Mouse (Mus musculus) heart, embryonic 13.5 days (tissue): ENCODE results near the gene Pdx1. TPM values are rescaled to one million over a fixed set of nuclear protein-coding genes. Genes with fewer than 3 reads are reported as not detected.
A peak's percentile ranks its signal among the peaks of the same experiment; 100 is the strongest.

Source experiments
- ATAC-seq: fragments of 200-750 bp; cut with Nextera tagmentation; 2 replicates; pipeline ENCODE4 v1.8.0; 2017; ENCODE audit warnings: moderate TSS enrichment; ENCODE audit not compliant: insufficient number of reproducible peaks, low FRiP score, low TSS enrichment; ENCODE audit errors: extremely low read depth
- H3K27ac ChIP-seq: fragments of 300-500 bp; sonication (generic); replicated peaks from 2 replicates; pipeline ENCODE4 v1.5.1; 2015; ENCODE audit warnings: moderate library complexity, mild to moderate bottlenecking, inconsistent platforms
- H3K27me3 ChIP-seq: fragments of 300-500 bp; sonication (generic); replicated peaks from 2 replicates; pipeline ENCODE4 v1.6.1; 2015; ENCODE audit warnings: mild to moderate bottlenecking, inconsistent platforms
- H3K36me3 ChIP-seq: fragments of 300-500 bp; sonication (generic); 2 replicates; pipeline ENCODE4 v1.6.1; 2015; ENCODE audit warnings: mild to moderate bottlenecking, inconsistent platforms
- H3K4me1 ChIP-seq: fragments of 300-500 bp; sonication (generic); 2 replicates; pipeline ENCODE4 v1.6.1; 2015; ENCODE audit warnings: inconsistent platforms
- H3K4me2 ChIP-seq: fragments of 300-500 bp; sonication (generic); 2 replicates; pipeline ENCODE4 v1.6.1; 2015; ENCODE audit warnings: inconsistent platforms, mild to moderate bottlenecking, moderate library complexity
- H3K4me3 ChIP-seq: fragments of 300-500 bp; sonication (generic); 2 replicates; pipeline ENCODE4 v1.5.1; 2015; ENCODE audit warnings: moderate library complexity, mild to moderate bottlenecking, inconsistent platforms
- H3K9ac ChIP-seq: fragments of 300-500 bp; sonication (generic); 2 replicates; pipeline ENCODE4 v1.6.1; 2015; ENCODE audit warnings: inconsistent platforms, mild to moderate bottlenecking, moderate library complexity
- H3K9me3 ChIP-seq: fragments of 300-500 bp; sonication (generic); 2 replicates; pipeline ENCODE4 v1.6.1; 2016; ENCODE audit warnings: inconsistent platforms
- WGBS: fragments of 180-500 bp; shearing (Covaris S2); methylation state at CpG from one replicate; pipeline ENCODE4 v1.1.7; 2015; ENCODE audit warnings: mixed read lengths; 5-methylcytosine and 5-hydroxymethylcytosine counted together
- microRNA-seq: library from miRNA; unstranded; fragments of <30 nt; microRNA quantifications from one replicate; pipeline ENCODE4, GENCODE M21; 2016
- polyA plus RNA-seq: library from polyadenylated mRNA; unstranded; fragments of >200 nt; fragmentation: Nextera tagmentation; extraction: Ambion mirVana; gene quantifications from 2 replicates; pipeline ENCODE4 v1.2.1, GENCODE M21; 2015

Pdx1 gene
- polyA plus RNA-seq, 1 experiment from 2014 or later, result not detected

DNA sequence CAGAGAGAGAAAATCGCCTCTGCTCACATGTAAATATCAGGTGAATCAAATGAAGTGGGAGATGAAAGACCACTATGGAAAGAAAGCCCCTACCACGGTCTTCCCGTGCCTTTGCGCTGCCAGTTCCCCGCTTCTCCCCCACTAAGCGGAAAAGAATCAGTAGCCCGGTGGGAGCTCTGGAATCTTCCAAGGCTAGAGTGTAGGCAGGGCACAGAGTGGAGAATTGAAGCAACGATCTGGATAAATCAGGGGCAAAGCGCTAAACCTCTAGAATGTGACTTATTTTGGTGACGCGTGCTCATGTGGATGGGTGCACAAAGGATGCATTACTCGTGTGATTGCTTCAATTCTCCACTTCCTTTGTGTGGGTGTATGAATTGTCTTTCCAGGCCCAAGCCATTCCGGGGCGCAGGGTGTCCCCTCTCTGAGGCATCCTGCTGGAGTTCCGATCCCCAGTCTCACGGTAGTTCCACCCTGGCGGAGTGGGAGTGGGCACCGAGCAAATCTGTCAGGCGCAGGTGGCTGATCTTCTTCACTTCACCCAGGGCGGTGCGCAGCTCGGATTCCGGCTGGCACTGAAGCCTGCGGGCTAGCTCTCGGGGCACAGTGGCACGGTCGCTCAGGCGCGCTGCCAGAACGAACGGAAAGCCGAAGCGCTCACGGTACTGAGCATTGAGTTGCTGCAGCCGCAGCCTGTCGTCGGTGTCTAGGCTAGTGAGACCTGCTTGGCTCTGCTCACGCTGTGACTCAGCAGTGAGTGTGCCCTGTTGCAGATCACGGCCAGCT lies 45.1 kb downstream of the Pdx1 start:
- Histone ChIP-seq H3K9me3 (no peaks in the 10 kb centered on the region), H3K4me2 (peak overlapping the region; percentile 46), H3K9ac (no peak overlapping the region), H3K27ac (no peak overlapping the region), H3K36me3 (no peaks in the 10 kb centered on the region), H3K27me3 (peaks cover 98% of the 10 kb centered on the region), H3K4me1 (peaks cover 12% of the 10 kb centered on the region), H3K4me3 (peak overlapping the region; percentile 34)
- 1% methylated on average over 39 of the region's 39 CpGs for WGBS
- ATAC-seq, result no peak

DNA sequence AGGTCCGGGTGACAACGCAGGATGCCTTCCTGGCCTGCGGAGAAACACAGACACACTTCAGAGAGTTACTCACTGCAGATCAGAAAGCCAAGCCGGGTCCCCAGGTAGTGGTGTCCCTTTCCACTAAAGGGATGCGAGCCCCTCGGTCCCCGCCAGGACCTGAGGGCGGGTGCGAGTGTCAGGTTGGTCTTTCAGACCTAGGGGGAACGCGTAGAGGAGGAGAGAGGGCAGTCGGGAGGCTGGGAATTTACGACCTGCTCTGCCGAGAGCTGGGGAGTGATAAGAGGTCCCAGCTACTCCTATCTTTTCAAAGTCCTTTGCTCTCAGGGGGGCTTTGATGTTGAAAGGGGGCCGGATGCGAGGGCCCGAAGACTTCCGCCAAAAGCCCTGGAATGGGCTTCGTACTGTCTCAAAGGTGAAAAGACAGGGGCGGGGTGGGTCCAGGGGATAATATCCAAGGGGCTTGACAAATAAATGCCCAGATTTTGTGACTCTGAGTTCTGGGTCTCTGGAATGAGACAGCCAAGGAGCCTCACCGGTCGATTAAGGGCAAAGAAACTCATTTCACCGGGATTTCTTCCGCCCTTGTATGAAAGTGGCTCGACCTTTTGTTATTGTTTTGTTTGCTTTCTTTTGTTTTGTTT lies 45.8 kb downstream of the Pdx1 start:
- no peak for ATAC-seq
- Histone ChIP-seq H3K4me2 (peak overlapping the region; percentile 46), H3K4me1 (peaks cover 12% of the 10 kb centered on the region), H3K27ac (no peak overlapping the region), H3K9ac (no peak overlapping the region), H3K36me3 (no peaks in the 10 kb centered on the region), H3K27me3 (peaks cover 98% of the 10 kb centered on the region), H3K4me3 (peak overlapping the region; percentile 34), H3K9me3 (no peaks in the 10 kb centered on the region)
- WGBS, result 1% methylated on average over 25 of the region's 25 CpGs

DNA sequence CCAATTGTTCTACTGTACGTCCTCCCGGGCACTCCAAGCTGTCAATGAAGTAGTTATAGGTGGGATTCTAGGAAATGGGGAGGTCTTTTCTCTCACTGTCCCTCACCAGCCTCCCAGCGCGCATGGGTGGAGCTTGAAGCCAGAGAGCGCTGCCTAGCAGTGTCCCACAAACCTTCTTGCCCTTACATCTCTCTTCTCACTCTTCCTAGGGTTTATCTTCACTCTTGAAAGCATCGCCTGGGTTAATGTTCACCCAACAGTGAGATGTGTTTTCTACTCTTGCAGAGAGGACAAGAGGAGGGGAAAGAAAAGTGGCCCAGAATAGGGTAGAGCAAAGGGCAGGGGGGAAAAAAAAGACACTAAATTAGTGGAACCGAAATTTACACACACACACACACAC lies 47.6 kb downstream of the Pdx1 start:
- no peak overlapping the region for H3K9ac ChIP-seq
- WGBS, result 3% methylated on average over 7 of the region's 7 CpGs
- no peak overlapping the region for H3K4me2 ChIP-seq
- no peak for ATAC-seq
- H3K4me3 ChIP-seq, result no peak overlapping the region
- no peaks in the 10 kb centered on the region for H3K36me3 ChIP-seq
- no peaks in the 10 kb centered on the region for H3K9me3 ChIP-seq
- peaks cover 98% of the 10 kb centered on the region for H3K27me3 ChIP-seq
- no peak overlapping the region for H3K27ac ChIP-seq
- peaks cover 12% of the 10 kb centered on the region for H3K4me1 ChIP-seq

DNA sequence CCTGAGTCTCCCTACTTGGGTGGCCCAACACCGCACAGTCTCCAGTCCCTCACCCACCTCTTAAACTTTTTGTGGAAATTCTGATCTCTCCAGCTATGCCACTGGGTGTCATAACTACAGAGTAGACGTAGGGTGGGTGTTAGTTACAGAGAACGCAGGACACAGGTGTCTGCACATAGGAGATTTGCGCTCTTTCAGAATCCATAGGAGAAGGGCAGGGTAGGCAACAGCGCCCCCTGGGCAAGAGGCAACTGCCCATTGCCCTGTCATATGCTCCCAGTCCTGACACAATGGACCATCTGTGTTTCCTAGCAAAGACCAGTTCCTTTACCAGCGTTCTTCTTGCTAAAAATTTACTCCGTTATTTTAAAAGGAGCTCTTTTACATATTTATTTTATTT lies 48.2 kb downstream of the Pdx1 start:
- Histone ChIP-seq H3K4me1 (peaks cover 12% of the 10 kb centered on the region), H3K36me3 (no peaks in the 10 kb centered on the region), H3K9me3 (no peaks in the 10 kb centered on the region), H3K27ac (no peak overlapping the region), H3K9ac (no peak overlapping the region), H3K27me3 (peaks cover 98% of the 10 kb centered on the region), H3K4me3 (no peak overlapping the region), H3K4me2 (no peak overlapping the region)
- ATAC-seq, result no peak
- WGBS, result 27% methylated on average over 7 of the region's 7 CpGs

DNA sequence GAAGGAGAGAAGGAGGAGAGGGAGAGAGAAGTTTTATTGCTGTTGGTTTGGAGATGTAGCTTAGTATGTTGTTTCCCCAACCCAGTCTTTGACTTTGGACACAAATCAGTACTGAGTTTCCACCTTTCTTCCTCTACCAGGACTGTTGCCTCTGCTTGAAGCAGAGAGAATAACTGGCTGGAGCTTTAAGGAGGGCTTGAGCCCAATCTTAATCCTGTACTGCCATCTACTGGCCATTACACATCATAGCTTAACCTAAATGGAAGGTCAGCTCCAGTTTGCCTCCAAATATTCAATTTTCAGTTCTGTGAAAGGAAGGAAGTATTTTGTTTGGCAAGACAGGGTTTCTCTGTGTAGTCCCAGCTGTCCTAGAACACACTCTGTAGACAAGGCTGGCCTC lies 49.9 kb downstream of the Pdx1 start:
- Histone ChIP-seq H3K27ac (no peak overlapping the region), H3K4me3 (no peak overlapping the region), H3K4me1 (peaks cover 11% of the 10 kb centered on the region), H3K27me3 (peaks cover 85% of the 10 kb centered on the region), H3K36me3 (no peaks in the 10 kb centered on the region), H3K9ac (no peak overlapping the region), H3K9me3 (no peaks in the 10 kb centered on the region), H3K4me2 (no peak overlapping the region)
- no peak for ATAC-seq

DNA sequence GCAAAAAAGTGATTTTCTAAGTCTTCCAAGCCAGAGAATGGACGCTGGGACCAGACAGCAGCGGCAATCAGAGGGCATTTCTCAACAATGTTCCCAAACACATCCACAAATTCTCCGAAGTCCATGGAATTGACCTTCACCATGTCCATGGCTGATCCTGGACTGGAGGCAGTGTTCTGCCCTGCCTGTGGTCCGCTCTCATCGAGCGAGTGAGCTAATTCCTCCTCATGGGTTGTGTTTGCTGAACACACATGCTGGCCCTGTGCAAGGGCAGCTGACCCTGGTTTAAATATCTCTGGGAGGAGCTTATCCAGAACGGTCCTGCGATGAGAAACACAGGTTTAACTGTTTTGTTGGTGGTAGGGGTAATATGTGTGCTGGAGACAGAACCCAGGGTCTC lies 52.4 kb downstream of the Pdx1 start, which contains the start of gene Urad:
TSS of gene Urad (minus strand) at position 258 of the 400 bp plus-strand sequence.
- Histone ChIP-seq H3K27ac (no peak within 1 kb of the TSS), H3K4me1 (no peaks in the 10 kb centered on the region), H3K4me2 (no peak within 1 kb of the TSS), H3K36me3 (no peaks in the 10 kb centered on the region), H3K9me3 (no peaks in the 10 kb centered on the region), H3K4me3 (no peak within 1 kb of the TSS), H3K27me3 (peaks cover 64% of the 10 kb centered on the region), H3K9ac (no peak within 1 kb of the TSS)
- WGBS, result 68% methylated on average over 8 of the region's 8 CpGs
- ATAC-seq, result no peak

DNA sequence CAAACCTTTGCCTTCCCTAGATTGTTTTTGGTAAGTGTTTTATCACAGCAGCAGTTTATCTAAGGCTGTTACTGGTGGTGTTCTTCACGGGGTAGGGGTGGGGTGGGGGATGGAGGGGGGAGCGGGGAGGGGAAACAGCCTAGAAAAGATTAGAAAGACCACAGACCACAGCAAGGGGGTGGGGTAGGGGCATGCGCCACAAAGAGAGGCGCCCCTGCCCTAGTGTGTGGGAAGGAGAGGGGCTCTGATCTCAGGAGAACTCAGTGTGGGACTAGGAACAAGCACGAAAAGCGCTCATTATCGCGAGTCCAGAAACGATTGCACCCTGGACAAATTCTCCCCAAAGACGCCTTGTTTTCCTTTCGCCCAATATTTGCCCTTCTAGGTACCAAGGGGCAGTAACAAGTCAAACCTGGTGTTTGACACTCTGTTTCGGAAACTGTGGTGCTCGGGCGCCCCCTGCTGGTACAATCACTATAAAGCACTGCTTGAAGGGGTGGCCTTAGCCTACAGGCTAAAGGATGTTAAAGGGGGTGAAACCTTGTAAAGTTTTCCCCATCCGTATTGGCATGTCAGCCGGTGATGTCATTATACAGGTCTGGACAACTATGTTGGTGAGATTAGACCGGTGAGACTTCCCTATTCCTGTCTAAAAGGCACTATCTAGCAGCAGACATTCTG lies 53.6 kb downstream of the Pdx1 start:
- ATAC-seq, result no peak; the same call in 1 of the 2 replicates
- WGBS, result 10% methylated on average over 17 of the region's 17 CpGs
- peaks cover 52% of the 10 kb centered on the region for H3K27me3 ChIP-seq
- H3K4me1 ChIP-seq, result no peaks in the 10 kb centered on the region
- H3K4me3 ChIP-seq, result no peak overlapping the region
- 0 out of 2 replicates have a peak, but pooled peaks cover 7% of the 10 kb centered on the region for H3K9me3 ChIP-seq
- H3K27ac ChIP-seq, result no peak overlapping the region
- no peak overlapping the region for H3K9ac ChIP-seq
- H3K36me3 ChIP-seq, result no peaks in the 10 kb centered on the region
- no peak overlapping the region for H3K4me2 ChIP-seq

Small RNA genes lying within 50 kb of the gene (microRNA-seq; reads per million reads assigned to microRNA genes)
- not detected for gene Mir7k

Other genes with a start within 250 kb of the Pdx1 start
- 10.3 and 10.8 TPM in 2 replicates for gene Lnx2, start 193.4 kb upstream of the Pdx1 start, polyA plus RNA-seq
- gene Polr1d, start 192.9 kb upstream of the Pdx1 start, polyA plus RNA-seq, result 90.1 and 98.2 TPM in 2 replicates
- gene Gsx1, start 81.3 kb upstream of the Pdx1 start, polyA plus RNA-seq, result not detected in 2 replicates
- gene Cdx2, start 37.3 kb downstream of the Pdx1 start, polyA plus RNA-seq, result not detected in 2 replicates
- gene Urad, start 52.5 kb downstream of the Pdx1 start, polyA plus RNA-seq, result not detected in 2 replicates
- gene Flt3, start 130.5 kb downstream of the Pdx1 start, polyA plus RNA-seq, result 0.04 and 0.08 TPM in 2 replicates
- gene Pan3, start 160.2 kb downstream of the Pdx1 start, polyA plus RNA-seq, result 41.6 and 44.3 TPM in 2 replicates